Mouse (Mus musculus) neural tube, embryonic 10.5 days (tissue): ENCODE measurements around the gene Epn2.
A peak's percentile ranks its signal among the peaks of the same experiment; 100 is the strongest.

Experiments
- DNase-seq: peaks from one replicate; pipeline ENCODE4 v3.0.0-alpha.2; 2017; ENCODE audit warnings: low spot score; ENCODE audit errors: extremely low spot score

Gene Epn2

DNA sequence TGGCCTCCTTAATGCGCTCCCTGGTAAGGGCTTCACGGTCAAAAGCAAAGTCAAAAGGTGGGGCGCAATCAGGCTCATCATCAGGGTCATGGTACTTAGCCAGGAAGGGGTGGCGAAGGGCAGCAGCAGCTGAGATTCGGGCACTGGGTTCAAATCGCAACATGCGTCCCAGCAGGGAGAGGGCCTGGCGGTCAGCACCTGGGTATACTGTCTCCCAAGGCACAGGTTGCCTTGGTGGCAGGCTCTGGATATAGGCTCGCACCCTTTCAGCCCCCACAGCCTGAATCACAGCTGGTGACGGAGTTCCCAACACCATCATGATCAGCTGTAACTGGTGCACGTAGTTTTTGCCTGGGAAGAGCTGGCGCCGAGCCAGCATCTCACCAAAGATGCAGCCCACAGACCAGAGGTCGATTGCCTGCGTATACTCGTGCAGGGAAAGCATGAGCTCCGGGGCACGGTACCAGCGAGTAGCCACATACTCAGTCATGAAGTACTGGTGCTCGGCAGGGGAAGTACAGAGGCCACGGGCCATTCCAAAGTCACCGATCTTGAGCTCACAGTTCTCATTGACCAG, 88.5 kb downstream of the Epn2 start:
- DNase-seq, result no peak

- no peak for DNase-seq
Measured at GRCm38 (mm10) chr11:61489874-61490273, 89.6 kb downstream of the Epn2 start.

DNA sequence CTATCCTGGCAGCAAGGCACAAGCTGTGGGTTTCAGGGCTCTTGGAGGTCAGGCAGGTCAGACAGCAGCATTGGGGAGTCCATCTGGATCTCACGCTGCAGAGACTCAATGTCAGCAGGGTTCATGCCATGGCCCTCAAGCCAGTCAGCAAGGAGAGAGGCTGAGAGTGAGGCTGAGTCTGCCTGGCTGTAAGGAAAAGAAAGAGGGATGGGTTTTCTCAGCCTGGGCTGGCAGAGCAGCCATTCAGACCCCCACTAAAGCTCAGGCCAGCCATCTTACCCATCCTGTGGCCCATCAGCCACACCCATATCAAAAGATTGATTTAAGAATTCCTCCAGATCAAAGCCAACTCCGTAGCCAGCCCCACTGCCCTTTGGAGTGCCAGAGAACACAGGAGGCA, 90.4 kb downstream of the Epn2 start:
- DNase-seq, result no peak

DNA sequence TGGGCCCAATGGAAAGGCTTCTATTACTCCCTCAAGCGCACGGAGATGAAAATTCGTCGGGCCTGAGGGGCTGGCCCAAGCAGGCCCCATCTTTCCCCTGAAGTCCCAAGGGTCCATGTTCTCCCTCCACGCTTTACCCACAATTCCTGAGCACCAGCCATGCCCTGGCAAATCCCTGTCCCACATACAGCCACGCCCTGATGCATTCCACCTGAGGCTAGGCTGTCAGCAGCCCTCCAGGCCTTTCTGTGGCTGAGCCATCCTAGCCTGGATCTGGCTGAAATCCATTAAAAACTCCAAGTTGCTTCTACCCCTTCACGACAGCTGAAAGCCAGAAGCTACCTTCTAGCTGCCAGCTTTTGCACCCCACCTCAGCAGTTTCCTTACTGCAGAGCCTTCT, 91.6 kb downstream of the Epn2 start:
- no peak for DNase-seq

GRCm38 (mm10) chr11:61487401-61487800, 92.1 kb downstream of the Epn2 start:
- no peak for DNase-seq

DNA sequence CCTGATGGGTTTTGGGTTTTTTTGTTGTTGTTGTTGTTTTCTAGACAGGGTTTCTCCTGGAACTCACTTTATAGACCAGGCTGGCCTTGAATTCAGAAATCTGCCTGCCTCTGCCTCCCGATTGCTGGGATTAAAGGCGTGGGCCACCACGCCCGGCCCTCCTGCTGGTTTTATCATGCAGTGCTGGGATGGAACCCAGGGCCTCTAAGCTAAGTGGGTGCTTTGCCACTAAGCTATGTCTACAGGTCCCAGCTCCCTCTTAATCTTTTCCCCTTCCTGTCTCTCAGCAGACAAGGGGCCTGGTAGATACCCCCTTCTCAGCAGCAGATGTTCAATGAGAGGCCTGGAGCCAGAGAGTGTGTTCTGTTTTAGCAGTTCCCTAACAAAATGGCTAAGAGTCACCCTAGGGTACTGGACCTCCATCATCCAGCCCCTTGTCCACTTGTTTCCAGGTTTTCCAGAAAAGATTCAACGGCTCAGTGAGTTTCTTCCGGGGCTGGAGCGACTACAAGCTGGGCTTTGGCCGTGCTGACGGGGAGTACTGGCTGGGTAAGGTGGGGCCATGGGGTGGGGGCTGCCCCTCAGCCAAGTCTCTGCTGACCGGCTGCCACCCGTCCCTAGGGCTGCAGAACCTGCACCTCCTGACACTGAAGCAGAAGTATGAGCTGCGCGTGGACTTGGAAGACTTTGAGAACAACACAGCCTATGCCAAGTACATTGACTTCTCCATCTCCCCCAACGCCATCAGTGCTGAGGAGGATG, 92.8 kb downstream of the Epn2 start:
- no peak for DNase-seq

DNA sequence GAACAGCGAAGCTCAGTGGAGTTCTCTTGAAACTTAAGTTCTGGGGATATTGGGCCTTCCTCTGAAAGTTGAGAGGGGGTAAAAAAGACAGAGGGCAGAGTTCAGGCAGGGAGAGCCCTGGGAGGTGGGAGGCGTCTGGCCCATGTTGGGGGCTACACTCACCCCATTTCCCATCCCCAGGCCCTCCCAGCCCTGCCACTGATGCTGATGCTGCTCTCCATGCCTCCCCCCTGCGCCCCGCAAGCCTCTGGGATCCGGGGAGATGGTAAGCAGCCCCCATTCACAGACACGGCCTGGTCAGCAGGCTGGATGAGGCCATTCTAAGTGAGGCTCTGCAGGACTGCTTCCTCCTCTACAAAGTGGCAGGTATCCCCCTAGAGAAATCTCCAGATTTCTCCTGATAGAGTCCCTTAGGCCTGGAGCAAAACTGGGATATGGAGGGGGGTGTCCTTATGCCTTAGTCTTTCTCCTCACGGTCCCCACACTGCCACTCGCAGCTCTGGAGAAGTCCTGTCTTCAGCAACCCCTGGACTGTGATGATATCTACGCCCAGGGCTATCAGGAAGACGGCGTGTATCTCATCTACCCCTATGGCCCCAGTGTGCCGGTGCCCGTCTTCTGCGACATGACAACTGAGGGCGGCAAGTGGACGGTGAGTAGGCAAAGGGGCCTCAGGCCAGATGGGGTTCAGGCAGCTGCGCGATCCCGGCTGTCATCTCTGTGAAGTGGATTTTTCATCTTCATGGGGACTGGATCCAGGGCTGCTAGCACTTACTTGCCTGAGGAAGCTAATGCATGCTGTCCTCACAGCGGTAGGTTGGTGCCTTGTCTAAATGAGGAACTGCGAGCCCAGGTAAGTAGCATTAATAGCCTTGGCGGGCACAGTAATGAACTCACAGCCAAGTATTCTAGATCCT, 93.7 kb downstream of the Epn2 start:
- peak; percentile 29 for DNase-seq

GRCm38 (mm10) chr11:61484613-61485540, 94.6 kb downstream of the Epn2 start, which contains the start of gene Mfap4:
Mfap4 (plus strand) TSS chr11:61485431.
- DNase-seq, result peak; percentile 84

DNA sequence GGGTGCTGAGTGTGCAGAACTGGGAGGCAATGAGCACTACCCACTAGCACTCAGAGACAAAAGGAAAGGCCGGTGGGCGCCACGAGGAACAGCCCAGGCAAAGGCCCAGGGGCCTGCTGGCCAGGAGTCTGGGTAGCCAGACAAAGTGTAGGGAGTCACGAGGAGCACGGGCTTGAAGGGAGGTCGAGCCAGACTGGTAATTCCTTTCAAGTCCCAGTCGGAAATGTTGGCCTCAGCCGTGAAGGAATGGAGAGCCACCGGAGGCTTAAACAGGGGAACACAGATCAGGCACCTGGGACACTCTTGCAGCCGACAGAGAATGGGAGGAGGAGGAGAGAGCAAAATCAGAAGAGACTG, 95.3 kb downstream of the Epn2 start:
- DNase-seq, result no peak

DNA sequence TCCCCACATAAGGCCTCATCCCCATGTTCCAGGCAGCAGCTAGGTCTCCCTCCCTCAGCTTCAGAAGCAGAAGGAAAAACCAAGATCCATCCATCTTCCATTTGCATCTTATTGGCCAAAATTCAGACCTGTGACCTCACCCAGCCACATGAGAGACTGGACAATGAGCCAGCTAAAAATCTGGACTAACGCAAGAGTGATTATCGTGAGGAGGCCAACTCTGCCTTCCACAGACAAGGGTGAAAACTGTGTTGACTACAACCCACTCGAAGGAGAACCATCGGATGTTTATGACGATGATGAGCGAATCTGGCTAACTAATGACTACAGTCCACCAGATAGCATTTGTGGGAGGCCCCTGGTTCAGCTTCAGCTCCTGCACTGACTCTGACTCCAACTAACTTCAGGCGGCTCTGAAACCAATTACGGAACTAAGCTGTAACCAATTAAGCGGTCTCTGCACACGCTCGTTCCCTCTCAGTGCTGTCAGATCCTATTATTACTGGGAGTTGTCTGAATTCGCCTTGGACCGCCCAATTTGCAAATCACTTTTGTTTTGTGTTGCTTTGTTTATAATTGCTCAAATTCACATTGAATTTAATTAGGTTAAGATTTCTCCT, 96.2 kb downstream of the Epn2 start:
- DNase-seq, result no peak

GRCm38 (mm10) chr11:61481239-61482090, 98.0 kb downstream of the Epn2 start:
- DNase-seq, result no peak

DNA sequence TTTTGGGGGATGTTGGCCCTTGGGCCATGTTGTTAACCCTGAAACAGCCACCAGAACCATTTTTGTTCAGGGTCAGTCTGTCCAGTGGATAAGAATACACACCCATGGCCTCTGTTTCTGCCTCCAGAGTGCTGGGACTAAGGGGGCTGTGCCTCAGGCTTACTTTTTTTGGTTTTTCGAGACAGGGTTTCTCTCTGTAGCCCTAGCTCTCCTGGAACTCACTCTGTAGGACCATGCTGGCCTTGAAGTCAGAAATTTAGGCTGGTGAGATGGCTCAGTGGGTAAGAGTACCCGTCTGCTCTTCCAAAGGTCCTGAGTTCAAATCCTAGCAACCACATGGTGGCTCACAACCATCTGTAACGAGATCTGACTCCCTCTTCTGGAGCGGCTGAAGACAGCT, 100.7 kb downstream of the Epn2 start:
- DNase-seq, result no peak

GRCm38 (mm10) chr11:61477566-61478508, 101.7 kb downstream of the Epn2 start:
- DNase-seq, result no peak

DNA sequence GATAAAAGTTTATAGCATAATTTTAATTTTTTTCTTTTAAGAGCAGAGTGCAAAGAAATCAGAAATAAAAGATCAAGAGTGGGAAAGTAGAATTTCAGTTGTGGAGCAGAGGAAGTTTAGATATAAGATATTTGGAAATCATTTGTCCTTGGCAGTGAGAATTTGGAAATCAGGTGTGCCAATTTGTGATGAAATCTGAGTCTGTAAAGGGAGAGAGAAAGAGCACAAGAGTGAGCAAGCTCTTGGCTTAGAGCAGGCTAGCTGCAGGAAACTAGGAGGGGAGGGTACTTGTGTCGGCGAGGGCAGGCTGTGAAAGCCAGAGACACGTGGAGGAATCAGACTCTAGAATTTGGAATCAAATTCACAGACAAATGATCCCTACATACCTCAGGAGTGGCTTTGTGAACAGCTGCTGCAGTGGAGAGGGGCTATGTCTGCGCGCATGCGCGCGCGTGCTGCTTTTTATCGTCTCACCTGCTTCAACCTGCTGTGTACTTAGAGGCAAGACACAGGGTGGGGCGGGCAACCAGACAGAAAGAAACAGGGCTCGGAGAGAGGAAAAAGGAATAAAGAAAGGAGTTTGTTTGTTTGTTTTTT, 102.6 kb downstream of the Epn2 start:
- no peak for DNase-seq

DNA sequence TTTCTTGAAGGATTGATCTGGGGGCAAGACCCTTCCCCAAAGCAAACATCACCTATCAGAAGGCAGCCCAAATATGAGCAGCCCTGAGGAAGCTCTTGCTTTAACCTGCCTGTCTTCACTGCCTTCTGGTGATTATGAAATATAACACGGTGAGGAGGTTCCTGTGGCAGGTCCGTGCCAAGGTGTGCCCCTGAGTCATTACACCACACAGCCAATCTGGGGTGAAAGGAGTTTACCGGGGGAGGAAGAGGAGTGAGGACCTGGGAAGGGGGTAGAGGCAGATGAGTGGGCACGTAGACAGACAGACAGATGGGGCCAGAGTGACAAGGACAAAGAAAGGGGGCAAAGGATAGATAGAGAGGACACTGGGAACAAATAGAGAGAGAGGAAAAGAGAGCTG, 105.9 kb downstream of the Epn2 start:
- DNase-seq, result no peak

DNA sequence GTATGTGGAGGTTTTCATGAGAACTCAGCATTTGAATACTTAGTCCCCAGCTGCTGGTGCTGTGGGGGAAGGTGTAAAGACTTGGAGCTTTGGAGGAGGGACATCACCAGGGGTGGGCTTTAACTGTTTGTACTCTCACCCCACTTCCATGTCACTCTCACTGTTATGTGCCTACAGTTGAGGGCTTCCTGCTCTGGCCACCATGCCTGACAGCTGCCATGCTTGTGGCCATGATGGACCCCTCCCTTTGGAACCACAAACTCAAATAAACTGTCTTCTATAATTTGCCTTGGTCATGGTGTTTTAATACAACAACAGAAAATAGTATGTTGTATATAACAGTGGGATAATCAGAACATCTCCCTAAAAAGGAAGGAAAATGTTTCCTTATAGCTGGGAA, 108.6 kb downstream of the Epn2 start:
- DNase-seq, result no peak

GRCm38 (mm10) chr11:61469317-61469917, 110.1 kb downstream of the Epn2 start:
- DNase-seq, result no peak

DNA sequence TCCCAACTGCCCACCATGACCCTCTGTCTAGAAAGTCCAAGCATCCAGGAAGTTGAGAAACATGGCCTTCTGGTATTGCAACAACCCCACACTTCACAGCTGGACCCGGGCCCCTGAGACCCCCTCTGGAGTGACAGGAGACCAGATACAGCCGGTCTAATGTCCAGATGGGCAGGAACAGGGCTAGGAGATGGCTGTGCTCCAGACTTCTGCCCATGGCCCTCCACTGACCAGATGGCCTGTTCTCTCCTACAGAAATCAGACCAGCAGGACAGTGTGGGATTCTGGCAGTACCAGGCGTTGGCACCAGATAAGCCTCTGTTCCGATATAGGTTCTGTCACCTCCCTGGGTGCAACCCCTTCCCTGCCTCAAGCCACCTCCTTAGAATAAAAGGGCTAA, 111.0 kb downstream of the Epn2 start:
- DNase-seq, result no peak
